Mouse (Mus musculus) spleen, embryonic (tissue): ENCODE measurements around the gene Tap1.

ENCODE experiments used
- CTCF ChIA-PET: fragments of 350-600 bp; sonication (Branson Sonifier 250); formaldehyde crosslinking; loops from one replicate; lab custom pipeline; 2022; lab: Charles Lee

The Tap1 gene

GRCm38 (mm10) chr17:34177179-34177578, 10.2 kb upstream of the Tap1 start:
- CTCF ChIA-PET = no interaction called here

- CTCF ChIA-PET = interaction anchor here (0.7 kb wide), 2 partner anchors 104 to 156 kb away, joined by 3 to 7 read pairs; no protein-coding TSS in a partner anchor
These were observed 8.3 kb upstream of the Tap1 start for GRCm38 (mm10) chr17:34179019-34179418.

- CTCF ChIA-PET = no interaction called here
These were observed 7.2 kb upstream of the Tap1 start for GRCm38 (mm10) chr17:34179913-34180859.

GRCm38 (mm10) chr17:34183564-34184219, 3.7 kb upstream of the Tap1 start:
- CTCF ChIA-PET = interaction anchor here (1.2 kb wide), 1 partner anchor 105 kb away, joined by 4 read pairs; no protein-coding TSS in a partner anchor

- CTCF ChIA-PET = no interaction called here
These were observed 1.8 kb upstream of the Tap1 start for GRCm38 (mm10) chr17:34185526-34185925.

- CTCF ChIA-PET = interaction anchor here (0.8 to 1.2 kb wide), 3 partner anchors 9 to 18 kb away, joined by 3 read pairs; no protein-coding TSS in a partner anchor
These were observed 480 bp upstream of the Tap1 start for GRCm38 (mm10) chr17:34186885-34187260.

GRCm38 (mm10) chr17:34188010-34188409, 657 bp downstream of the Tap1 start:
- CTCF ChIA-PET = interaction anchor here (0.6 kb wide), 1 partner anchor 218 kb away, joined by 3 read pairs; no protein-coding TSS in a partner anchor

GRCm38 (mm10) chr17:34188986-34189385, 1.6 kb downstream of the Tap1 start:
- CTCF ChIA-PET = interaction anchor here (0.7 kb wide), 1 partner anchor 157 kb away, joined by 4 read pairs; no protein-coding TSS in a partner anchor

- CTCF ChIA-PET = interaction anchor here (0.6 kb wide), 1 partner anchor 44 kb away, joined by 3 read pairs; no protein-coding TSS in a partner anchor
These were observed 5.5 kb downstream of the Tap1 start for GRCm38 (mm10) chr17:34192852-34193251.

GRCm38 (mm10) chr17:34193468-34193867, 6.1 kb downstream of the Tap1 start:
- CTCF ChIA-PET = no interaction called here

- CTCF ChIA-PET = interaction anchor here (0.9 kb wide), 1 partner anchor 25 kb away, joined by 4 read pairs; no protein-coding TSS in a partner anchor
These were observed 7.4 kb downstream of the Tap1 start for GRCm38 (mm10) chr17:34194723-34195122.

GRCm38 (mm10) chr17:34196491-34196890, 9.1 kb downstream of the Tap1 start:
- CTCF ChIA-PET = interaction anchor here (0.6 to 1.2 kb wide), 2 partner anchors 10 to 970 kb away, joined by 3 to 8 read pairs; partner anchors contain the start of gene Tap1

GRCm38 (mm10) chr17:34196941-34197894, 9.9 kb downstream of the Tap1 start, which contains the start of gene Psmb8:
Psmb8 (plus strand) TSS chr17:34197721.
- CTCF ChIA-PET = interaction anchor here (0.6 to 1.0 kb wide), 2 partner anchors 13 to 969 kb away, joined by 7 to 8 read pairs; no protein-coding TSS in a partner anchor

- CTCF ChIA-PET = interaction anchor here (1.0 kb wide), 1 partner anchor 13 kb away, joined by 7 read pairs; no protein-coding TSS in a partner anchor
These were observed 10.7 kb downstream of the Tap1 start for GRCm38 (mm10) chr17:34197904-34198520.

GRCm38 (mm10) chr17:34198521-34198912, 11.2 kb downstream of the Tap1 start:
- CTCF ChIA-PET = interaction anchor here (1.0 kb wide), 2 partner anchors 14 to 36 kb away, joined by 7 to 14 read pairs; no protein-coding TSS in a partner anchor

- CTCF ChIA-PET = interaction anchor here (0.8 to 1.0 kb wide), 3 partner anchors 12 to 96 kb away, joined by 3 to 14 read pairs (median 4); no protein-coding TSS in a partner anchor
These were observed 11.8 kb downstream of the Tap1 start for GRCm38 (mm10) chr17:34199050-34199619.

GRCm38 (mm10) chr17:34200047-34200446, 12.7 kb downstream of the Tap1 start:
- CTCF ChIA-PET = interaction anchor here (0.8 to 1.3 kb wide), 2 partner anchors 11 to 14 kb away, joined by 3 read pairs; no protein-coding TSS in a partner anchor

GRCm38 (mm10) chr17:34200772-34201505, 13.6 kb downstream of the Tap1 start:
- CTCF ChIA-PET = interaction anchor here (0.8 to 1.3 kb wide), 3 partner anchors 15 to 125 kb away, joined by 3 read pairs; no protein-coding TSS in a partner anchor
